8 mouse cellular contexts compared by ENCODE assay signal in genomic region chr7:122158915-122159902, GRCm38 (mm10). TPM values are rescaled to one million over a fixed set of nuclear protein-coding genes. Genes with fewer than 3 reads are reported as not detected.
DNase-seq lines count a peak whose midpoint lies in the region; ATAC-seq lines count a peak whose summit lies in the region.

TSS of gene Plk1 (plus strand) at chr7:122159439.

- H3K4me2 ChIP-seq in hindbrain, embryonic 11.5 days (replicated peaks; ENCODE audit: low read depth, low read length): peak within 1 kb of the TSS; percentile 90

- peak within 1 kb of the TSS; percentile 75 for H3K27ac ChIP-seq in hindbrain, embryonic 11.5 days (ENCODE audit: low read depth, low read length)

- peaks cover 17% of the 10 kb centered on the region for H3K4me1 ChIP-seq in hindbrain, embryonic 11.5 days (replicated peaks; ENCODE audit: control insufficient read depth, insufficient read depth, low read length)

- peaks cover 7% of the 10 kb centered on the region for H3K36me3 ChIP-seq in hindbrain, embryonic 11.5 days (ENCODE audit: control insufficient read depth, insufficient read depth, low read length)

- under 1% methylated on average over 63 of the region's 63 CpGs for WGBS in hindbrain, embryonic 11.5 days

- no peaks in the 10 kb centered on the region for H3K27me3 ChIP-seq in hindbrain, embryonic 11.5 days (ENCODE audit: control insufficient read depth, insufficient read depth, low read length)

- ATAC-seq in hindbrain, embryonic 11.5 days (ENCODE audit: low FRiP score): peak; percentile 95

- no peaks in the 10 kb centered on the region for H3K9me3 ChIP-seq in hindbrain, embryonic 11.5 days (ENCODE audit: control insufficient read depth, low read length)

- peak within 1 kb of the TSS; percentile 67 for H3K4me3 ChIP-seq in hindbrain, embryonic 11.5 days (ENCODE audit: low read depth, low read length)

- H3K9ac ChIP-seq in hindbrain, embryonic 11.5 days (ENCODE audit: low read depth, low read length): peak within 1 kb of the TSS; percentile 74

- DNase-seq in NIH3T3 (ENCODE audit: low read depth): peak; percentile 91
- DNase-seq in cerebellum, adult 9-11 months: peak; percentile 53
- peak; percentile 52 to 88 for DNase-seq in frontal cortex, adult 2 months (ENCODE audit: extremely low spot score in 1 of 2, low spot score in 1 of 2)
- peak; percentile 94 for DNase-seq in hindbrain, embryonic 11.5 days (ENCODE audit: low spot score)
- peak; percentile 80 to 86 for DNase-seq in layer of hippocampus, postnatal 10 days (ENCODE audit: low spot score in 2 of 2)
- peak; percentile 85 for DNase-seq in lung, postnatal 10 days
- DNase-seq in retina, adult 2 months (ENCODE audit: low read depth, low spot score): peak; percentile 39
- peak; percentile 78 to 81 for DNase-seq in thymus, postnatal 36 days

RNA-seq across cellular contexts. Expression of gene Plk1, which starts in this region (rescaled TPM):
- 3.1 and 3.4 TPM in 2 replicates for polyA plus RNA-seq in frontal cortex, adult 2 months (2012; rRNA removed)
- polyA plus RNA-seq in hindbrain, embryonic 11.5 days (2014; fragmentation: Nextera tagmentation; extraction: Ambion mirVana): 84.4 and 101 TPM in 2 replicates
- 1 to 10 TPM; 4.8 to 5.4 TPM for total RNA-seq in layer of hippocampus, postnatal 10 days (2021)

Comparison
In these comparisons a context has a peak if more than half of its experiments do, and no peak if none do; other contexts are left out.
1. Peak in every context shown above with its lines: DNase-seq, ATAC-seq, H3K4me3 ChIP-seq and H3K27ac ChIP-seq.
2. RNA of gene Plk1 (polyA plus RNA-seq): 84.4 to 101 TPM in hindbrain, embryonic 11.5 days; 3.1 to 3.4 TPM in frontal cortex, adult 2 months; every median in the first group is over 10 times any median in the second.
3. DNase-seq: peak in every context shown above with its lines; median percentile 94 in hindbrain, embryonic 11.5 days; 91 in NIH3T3; 85 in lung, postnatal 10 days; 83 in layer of hippocampus, postnatal 10 days; 80 in thymus, postnatal 36 days; 70 in frontal cortex, adult 2 months; 53 in cerebellum, adult 9-11 months; 39 in retina, adult 2 months.